Mouse (Mus musculus): Measurements from ENCODE around the gene 2310033P09Rik.

GRCm38 (mm10) chr11:59201216-59202002 is 6.7 kb upstream of the 2310033P09Rik start:
- TF ChIP-seq TAL1 (IDR thresholded peaks at IDR 0.05; ENCODE audit: low read length): no peak
- no peak for TF ChIP-seq GATA1 (IDR thresholded peaks at IDR 0.05; ENCODE audit: low read length)

Measured in erythroblast, embryonic 14.5 days (primary cell).